Mouse (Mus musculus): ENCODE measurements around the gene Cacna1d.
A peak's percentile ranks its signal among the peaks of the same experiment; 100 is the strongest.

Gene Cacna1d

DNA sequence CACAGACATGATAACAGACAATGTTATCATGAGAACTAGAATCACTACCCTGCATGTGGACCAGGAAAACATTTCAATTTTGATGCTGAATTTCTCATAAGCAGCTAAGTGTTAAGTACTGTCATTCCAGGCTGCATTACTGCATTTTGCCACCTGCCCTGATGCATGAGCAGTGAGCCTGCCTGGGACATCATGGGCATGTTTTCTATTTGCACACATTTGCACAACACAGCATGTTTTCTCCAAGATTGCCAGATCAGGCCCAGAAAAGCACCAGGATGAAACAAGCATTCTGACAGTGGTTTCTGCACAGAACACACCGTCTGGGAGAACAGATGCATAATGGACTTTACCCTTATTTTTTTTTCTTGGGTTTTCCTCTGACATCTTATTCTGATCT is 294.3 kb downstream of the Cacna1d start:
- no peak for DNase-seq

DNA sequence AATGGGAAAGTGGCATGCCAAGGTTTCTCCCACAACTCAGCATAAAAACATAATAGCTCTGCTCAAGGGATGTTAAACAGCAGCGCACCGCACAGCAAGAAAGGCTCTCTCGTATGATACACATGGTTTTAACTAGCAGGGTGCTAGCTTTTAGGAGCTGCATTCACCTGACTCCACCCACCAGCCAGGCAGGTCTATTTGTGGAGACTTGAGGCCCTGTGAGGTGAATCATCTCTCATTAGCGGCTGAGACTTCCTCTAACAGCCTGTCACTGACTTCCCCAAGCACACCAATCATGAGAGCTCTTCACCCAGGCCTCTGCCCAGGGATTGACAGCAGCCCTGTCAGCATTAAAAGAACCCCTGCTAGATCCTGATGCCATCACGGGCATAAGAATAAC is 295.0 kb downstream of the Cacna1d start:
- no peak for DNase-seq

DNA sequence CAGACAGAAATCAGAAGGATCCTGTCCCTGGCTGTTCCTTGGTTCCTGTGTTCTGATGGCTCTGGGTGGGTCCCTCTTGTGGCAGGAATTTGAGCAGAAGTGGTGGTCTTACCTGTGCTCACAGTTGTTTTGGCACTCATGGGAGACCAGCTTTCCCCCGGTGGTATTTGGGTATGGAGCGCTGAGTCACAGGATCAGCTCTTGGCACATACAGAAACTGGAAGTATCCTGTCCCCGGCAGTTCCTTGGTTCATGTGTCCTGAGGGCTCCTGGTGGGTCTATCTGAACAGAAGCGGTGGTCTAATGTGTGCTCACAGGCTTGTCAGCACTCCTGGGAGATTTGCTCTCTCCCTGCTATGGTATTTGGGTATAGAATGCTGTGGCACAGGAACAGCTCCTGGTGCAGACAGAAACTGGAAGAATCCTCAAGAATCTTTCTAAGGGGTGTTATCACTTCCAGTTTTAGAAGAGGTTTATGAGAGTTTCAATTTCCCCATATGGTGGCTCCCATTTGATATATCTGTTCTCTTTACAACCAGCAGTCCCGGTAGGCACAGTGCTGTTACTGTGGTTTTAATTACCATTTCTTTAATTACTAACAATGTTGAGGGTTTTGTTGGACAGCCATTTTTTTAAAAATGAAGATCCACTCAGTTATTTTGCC is 300.8 kb downstream of the Cacna1d start:
- DNase-seq, result no peak

DNA sequence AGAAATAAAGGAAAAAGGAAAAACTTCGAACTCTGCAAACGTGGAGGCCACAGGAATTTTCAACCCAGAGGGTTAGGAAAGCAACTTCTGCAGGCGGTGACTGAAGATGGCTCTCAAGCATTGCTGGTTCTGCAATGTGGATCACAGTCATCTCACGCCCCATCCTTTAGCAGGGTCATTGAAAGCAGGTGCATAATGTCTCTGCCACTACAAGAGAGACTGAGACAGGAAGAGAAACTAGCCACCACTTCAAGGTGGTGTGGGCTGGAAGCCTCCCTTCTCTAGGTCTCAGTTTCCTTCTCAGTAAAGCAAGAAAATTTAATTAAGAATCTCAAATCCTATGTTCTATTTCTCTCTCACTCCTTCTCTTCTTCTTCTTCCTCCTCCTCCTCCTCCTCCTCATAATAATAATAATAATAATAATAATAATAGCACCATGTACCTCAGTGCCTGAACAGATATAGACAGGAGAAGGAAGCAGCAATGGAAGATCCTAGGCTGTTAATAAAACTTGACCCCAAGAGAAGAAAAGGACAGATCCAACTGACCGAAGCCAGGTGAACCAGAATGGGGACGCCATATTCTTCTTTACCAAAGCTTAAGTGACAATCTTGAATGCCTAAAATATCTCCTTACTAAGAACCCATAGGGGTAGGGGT is 305.5 kb downstream of the Cacna1d start:
- no peak for DNase-seq

DNA sequence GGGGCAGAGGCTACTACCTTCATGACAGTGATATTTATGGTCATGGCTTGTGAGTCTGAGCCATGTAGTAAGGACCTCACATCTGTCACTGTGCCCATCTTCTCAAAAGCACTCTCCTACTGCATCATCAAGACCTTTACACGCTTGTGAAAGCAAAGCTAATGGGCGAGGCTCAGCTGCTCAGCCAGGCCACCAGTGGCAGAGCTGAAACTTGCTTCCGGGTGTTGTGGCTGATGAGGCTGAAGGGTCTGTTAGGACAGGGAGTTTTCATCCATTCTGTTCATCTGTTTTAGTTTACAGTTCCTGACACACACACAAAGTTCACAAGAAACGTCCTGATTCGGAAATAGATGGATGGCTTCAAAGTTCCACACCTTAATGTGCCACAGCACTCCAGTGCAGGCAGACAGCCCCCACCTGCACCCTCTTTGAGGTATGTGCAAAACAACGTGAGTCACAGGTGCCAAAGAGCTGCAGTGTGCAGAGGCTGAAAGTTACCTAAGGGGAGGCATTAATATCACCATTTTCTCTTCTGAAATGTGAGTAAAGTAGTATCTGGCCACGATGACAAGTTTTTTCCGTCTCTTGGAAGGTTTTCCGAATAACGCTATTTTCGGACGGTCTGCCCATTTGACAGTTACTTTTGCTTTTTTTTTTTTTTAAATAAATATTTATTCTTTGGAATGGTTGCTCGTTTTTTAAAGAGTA is 306.7 kb downstream of the Cacna1d start:
- no peak for DNase-seq

DNA sequence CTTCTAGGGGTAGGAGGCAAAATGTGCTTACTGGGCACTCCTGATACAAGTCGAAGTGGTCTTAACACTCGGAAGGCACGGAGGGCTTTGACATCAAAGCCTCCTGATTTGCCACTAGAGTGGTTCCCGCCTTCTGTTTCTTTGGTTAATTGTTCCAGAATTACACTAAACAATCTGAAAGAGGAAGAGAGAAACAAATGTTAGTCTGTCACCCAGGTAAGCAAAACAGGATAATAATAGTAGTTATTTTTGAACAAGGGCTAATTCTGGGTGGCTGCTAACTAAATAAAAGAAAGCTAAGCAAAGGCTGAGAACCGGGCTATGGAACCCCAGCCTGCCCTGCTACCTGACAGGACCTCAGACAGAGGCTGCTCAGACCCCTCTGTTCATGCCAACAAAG is 307.2 kb downstream of the Cacna1d start:
- no peak for DNase-seq

DNA sequence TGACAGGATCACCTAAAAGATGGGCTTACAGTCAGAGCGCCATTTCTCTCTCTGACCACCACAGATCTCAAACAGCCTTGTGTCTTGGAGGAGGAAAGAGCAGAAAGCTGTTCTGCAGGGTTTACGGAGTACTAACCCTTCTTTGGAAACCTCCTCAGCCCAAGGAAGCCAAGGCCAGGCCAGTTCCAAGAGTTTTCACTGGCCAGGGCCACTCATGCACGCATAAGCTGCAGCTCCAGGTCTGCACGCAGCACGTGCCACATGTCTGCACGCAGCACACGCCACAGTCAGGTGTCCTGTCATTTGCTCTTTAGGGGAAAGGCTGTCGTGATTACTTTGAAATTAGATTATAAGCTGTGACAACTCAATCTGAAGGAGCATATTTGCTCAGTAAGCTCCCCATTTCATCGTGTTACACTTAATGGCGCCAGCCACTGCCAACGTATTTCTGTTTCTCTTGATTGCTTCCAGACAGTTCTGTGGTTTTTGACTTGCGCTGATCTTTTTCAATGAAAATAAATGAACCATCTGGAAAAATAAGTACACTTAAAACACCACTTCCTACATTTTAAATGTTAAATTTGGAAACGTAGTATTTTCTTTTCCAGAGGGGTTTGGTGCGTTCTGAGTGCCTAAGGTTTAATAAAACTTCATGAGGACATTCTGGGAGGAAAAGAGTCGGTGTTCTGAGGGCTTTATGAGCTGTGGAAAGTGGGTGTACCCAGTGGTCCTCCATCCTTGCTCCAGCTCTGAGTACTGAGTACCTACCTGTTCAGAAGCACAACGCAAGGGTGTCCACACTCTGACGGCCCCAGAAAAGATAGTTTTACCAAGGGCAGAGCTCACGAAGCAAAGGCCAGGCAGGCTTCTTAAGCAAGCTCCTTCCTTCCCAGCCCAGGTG is 308.4 kb downstream of the Cacna1d start:
- no peak for DNase-seq

DNA sequence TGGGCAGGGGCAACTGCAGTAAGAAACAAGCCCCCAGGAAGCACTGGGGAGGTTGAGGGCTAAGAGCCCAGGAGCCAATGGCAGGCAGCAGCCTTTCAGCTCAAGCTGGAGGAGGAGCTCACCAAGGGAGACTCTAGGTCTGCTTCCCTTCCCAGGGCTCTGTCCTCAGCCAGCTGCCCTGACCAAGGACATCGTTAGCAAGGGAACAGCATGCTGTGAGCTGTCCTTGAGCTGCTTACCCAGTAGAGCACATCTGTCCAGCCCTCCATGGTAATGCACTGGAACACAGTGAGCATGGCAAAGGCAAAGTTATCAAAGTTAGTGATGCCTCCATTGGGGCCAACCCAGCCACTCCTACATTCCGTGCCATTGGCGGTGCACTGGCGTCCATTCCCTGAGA is 312.9 kb downstream of the Cacna1d start:
- DNase-seq, result no peak

DNA sequence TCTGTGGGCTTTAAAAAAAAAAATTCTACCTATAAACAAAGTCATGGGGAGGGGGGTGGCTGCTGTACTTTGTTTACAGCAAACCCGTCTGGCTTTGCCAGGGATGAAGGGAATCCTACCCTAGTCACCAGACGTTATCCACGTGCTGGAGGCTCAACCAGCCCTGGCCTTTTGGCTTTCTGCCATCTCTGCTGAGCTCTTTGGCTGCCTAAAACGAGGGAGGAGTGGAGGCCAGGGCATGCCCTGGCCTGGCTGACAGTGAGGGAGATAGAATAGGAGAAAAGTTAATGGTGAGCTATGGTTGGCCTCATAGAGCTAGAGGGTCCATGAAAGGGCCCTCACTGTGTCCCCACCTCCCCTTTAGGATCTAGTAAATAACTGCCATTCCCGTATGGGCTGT is 313.4 kb downstream of the Cacna1d start:
- DNase-seq, result no peak

DNA sequence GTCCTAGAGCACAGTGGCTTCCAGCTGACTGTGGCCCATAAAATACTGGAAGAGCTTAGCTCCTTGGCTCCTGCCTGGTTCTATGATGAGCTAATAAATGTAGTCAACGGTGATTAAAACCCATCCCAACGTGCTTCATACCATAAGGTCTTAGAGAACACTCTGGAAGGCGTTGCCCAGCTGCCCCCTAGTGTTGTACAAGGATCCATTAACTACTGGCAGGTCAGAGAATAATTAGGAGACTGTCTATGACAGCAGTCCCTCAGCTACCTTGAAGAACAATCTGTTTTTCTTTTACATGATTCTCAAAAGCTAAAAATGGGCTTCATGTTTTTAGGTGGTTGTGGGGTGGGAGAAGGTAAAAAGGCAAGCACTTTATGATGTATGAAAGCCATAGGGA is 315.9 kb downstream of the Cacna1d start:
- no peak for DNase-seq

DNA sequence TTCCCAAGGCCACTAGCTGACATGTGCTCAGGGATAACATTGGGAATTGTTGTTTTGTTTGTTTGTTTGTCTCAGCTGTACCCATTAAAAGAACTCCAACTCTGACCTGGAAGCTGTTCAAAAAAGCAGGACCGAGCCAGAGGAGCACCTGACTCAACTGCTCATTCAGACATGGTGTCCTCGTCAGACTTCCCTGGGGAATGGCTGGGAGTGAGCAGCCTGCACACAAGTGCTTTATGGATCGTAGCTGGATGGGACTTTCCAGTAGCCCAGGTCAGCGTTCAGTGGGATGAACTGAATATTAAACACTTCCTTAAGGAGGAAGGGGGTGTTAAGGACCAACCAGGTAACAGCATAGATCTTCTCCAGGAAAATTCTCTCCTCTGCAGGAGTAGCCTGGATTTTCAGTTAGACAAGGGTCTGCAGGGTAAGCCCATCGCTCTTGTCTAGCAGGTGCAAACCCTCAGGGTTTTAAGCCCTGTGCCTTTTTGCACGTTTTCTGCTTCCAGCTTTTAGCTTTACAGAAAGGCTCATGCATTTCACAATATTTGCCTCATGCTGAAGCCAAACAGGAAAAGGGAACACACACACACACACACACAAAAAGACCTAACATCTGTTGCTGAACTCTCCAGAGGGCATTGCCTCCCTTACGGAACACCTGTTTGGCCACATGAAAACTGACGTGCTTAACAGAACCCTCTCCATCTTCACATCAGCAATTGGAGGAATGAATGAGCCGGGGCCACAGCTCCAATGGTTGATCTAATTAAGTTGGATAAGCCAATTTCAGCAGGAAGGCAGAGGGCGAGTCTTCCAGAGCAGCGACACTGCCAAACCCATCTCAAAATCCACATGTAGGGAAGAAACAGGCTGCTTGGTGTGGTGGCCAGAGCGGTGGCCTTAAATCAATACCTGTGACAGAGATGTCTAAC is 318.2 kb downstream of the Cacna1d start:
- no peak for DNase-seq

DNA sequence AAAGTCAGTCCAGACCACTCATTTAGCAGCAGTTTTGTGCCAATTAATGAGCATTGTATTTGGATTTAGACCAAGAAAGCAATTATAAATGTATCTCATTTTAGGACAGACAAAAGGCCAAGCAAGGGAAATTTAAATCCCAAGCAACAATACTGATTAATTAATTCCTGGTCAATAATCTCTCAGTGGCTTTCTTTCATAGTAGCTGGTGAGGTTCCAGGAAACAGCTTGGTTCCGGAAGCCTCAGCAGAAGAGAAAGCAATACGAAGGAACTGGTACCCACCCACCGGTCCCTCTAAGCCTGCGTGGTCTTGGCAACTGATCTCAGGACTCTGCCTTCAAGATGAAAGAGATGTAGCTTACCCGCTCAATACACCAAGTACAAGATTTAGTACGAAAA is 319.7 kb downstream of the Cacna1d start:
- no peak for DNase-seq

DNA sequence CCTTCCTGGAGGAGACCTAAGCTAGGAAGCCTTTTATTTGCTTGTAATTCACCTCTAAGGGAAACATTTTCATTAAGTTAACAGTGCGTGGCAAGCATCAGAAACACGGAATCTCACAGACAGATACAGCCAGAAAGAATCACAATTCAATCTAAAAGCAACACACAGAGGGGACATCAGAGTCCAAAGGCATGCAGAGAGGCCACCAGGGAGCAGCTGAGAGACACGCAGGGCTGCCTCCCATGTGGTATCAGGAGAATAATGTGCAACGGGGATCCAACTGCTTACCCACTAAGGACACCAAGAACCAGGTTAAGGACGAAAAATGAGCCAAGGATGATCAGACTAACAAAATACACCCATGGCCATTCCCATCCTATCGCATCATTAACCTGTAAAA is 320.2 kb downstream of the Cacna1d start:
- no peak for DNase-seq

DNA sequence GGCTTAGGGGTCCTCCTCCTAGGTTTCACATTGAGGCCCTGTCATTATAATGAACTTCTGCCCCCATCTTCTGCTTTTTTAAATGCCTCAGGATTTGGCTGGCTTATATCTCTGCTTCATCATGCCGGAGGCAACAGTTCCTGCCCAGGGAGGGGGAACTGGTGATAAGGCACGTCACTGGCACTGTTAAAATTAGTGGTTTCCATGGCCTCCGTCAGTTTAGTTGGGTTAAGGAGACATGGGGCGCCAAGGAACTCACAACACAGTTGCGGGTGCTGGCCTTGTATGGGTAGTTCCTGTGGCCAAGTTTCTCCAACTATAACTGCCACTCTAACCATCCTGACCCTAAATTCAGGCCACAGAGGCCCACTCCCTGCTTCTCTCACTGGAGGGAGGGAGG is 321.8 kb downstream of the Cacna1d start:
- DNase-seq, result no peak

DNA sequence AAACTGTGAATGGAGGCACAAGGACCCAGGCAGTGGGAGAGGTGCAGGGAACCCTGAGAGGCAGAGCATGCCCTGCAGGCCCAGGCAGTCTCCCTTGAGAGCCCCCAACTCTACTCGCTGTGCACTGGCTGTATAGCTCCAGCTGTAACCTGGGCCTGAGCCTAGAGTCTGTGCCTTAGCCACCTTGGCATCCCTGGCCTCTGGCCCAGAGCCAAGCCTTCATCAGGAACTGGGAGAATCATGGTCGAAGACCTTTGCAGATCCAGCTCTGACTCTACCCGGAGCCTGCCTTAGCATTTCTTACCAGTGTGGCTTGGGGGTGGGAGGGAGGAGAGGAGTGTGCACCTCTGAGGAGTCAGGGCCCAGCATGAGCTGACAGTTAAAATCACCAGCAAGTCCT is 322.4 kb downstream of the Cacna1d start:
- DNase-seq, result no peak

DNA sequence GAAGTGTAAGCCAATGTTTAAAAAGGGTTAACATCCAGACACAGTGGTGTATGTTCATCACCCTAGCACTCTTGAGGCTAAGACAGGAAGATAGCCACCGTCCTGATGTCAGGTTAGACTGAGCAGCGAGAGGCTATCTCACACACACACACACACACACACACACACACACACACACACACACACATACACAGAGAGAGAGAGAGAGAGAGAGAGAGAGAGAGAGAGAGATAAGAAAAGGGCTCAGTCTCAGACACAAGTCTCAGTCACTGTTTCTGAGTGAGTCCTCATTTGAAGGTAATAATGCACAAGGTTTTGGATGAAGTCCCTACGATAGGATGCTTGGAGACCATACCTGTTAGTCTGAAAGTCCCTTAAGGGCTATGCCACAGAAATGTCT is 322.9 kb downstream of the Cacna1d start:
- no peak for DNase-seq

DNA sequence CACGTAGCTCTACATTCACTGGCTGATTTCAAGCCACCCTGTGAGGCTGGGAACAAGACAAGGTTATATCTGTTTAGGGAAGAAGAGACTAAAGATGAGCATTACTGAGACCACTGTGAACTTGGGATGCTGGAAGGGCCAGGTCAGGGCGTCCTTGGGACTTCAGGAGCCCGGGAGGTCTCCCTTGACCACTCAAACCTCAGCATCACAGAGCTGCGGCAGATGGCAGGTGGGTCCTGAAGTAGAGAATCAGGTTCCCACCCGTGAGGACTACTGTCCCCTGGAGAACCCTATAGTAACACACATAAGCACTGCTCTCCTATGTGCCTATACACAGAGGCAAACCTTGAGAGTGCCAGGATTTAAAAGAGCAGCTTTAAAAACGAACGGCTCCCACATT is 323.6 kb downstream of the Cacna1d start:
- no peak for DNase-seq

DNA sequence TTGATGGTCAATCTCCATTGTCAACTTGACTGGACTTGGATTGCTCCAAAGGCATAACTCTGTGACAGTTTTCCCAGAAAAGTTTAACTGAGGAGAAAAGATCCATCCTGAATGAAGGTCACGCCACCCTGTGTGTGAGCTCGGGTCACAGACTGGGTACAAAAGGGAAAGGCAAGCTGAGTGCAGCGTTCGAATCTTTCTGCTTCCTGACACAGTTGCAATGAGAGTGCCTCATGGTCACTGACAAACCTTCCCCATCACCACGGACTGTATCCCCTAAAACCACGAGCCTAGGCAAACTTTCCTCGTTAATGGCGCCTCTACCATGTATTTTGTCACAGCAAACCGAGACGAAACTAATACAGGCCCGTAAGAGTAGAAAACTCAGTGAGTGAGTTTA is 325.2 kb downstream of the Cacna1d start:
- no peak for DNase-seq

DNA sequence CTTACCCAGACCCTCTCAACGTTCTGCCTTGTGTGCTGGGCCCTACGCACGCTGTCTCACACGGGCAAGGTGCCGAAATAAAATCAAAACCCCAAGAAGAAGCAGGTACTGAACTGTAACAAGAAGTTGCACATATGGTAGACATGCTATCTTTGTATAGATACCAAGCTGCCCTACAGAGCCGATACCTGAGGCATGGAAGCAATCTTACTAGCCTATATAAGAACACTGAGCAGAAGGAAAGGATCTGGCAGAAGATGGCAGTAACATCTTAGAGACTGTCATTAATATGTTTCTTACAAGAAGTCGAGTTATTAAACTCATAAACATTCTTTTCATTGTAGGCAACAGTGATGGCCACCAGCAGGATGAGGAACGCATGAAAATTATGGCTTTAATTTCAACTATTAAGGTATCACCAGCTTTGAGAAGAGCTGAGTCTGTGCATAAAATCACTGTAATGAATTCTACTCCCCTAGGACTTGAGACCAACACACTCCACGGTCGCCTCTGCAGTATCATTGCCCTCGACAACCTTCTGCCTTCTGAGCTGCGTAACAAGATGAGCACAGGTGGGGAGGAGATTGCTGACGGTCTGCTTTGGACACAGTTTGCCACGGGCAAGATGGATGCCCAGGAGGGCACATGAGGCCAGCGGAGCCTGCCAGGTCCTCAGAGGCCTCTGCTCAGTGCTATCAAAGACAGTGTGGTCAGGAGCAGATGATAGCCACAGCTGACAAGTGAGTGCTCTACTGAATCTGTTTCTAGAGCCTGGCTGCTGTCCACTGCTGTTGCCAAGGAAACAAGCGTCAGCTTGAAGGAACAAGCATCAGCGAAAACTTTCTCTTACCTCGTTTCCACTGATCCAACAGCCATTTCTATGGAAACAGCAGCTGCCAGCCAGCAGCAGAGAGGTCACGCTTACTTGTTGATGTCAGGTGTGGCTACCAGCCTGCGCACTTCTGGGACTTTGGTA is 327.2 kb downstream of the Cacna1d start:
- peak; percentile 17 for DNase-seq

DNA sequence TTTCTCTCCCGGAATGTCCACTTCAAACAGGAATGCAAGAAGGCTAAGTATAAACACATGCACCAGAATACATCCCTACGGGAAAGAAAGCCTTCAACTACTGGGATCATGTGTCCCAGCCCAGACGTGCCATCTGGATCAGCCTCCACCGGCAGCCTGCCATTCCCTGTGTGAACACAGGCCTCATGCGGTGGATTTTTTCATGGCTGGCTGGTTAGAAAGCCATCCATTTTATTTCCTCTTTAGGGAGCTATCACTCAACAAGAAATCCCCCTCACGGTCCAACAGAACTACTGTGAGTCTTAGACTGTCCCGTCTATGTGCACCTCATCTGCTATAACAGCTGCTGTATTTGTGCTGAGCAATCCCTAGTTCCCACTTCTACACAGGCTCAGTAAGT is 343.5 kb downstream of the Cacna1d start:
- peak; percentile 53 for DNase-seq

DNA sequence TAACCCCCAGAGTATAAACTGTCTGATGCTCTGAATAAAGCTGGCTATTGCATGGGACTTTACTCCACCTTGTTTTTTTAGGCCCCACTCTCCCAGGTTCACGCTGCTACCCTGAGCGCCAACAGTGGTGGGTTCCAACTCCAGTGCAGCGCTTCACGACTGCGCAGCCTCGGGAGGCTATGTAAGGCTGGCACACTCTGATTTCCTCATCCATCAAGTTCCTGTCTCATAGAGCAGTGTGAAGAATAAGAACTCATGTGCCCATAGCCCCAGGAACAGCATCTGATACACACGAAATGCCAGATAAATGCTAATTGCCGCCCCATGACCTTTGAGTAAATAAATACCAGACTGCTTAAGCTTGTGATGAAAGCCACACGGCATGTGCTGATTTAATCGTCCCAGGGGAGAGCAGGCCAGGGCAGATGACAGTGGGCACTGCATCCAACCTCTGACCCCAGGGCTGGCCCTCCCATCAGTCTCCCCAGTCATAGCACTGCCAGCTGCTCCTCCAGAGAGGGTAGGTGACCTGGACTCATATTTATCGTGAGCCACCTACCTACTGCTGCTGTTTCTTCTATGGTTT is 352.8 kb downstream of the Cacna1d start:
- DNase-seq, result peak; percentile 80
